Mouse (Mus musculus) lung, embryonic 14.5 days (tissue): ENCODE data around the gene Dhdh. TPM values are rescaled to one million over a fixed set of nuclear protein-coding genes. Genes with fewer than 3 reads are reported as not detected.
A peak's percentile ranks its signal among the peaks of the same experiment; 100 is the strongest.

Experiments used
- ATAC-seq: fragments of 200-750 bp; cut with Nextera tagmentation; 2 replicates; pipeline ENCODE4 v1.8.0; 2017; ENCODE audit warnings: mild to moderate bottlenecking, moderate TSS enrichment, moderate library complexity; ENCODE audit not compliant: insufficient read depth
- DNase-seq: peaks from one replicate; pipeline ENCODE4 v3.0.0-alpha.2; 2015
- H3K27ac ChIP-seq: fragments of 300-500 bp; sonication (generic); 2 replicates; pipeline ENCODE4 v1.5.1; 2014; ENCODE audit warnings: low read depth, mild to moderate bottlenecking, moderate library complexity
- H3K27me3 ChIP-seq: fragments of 300-500 bp; sonication (generic); 2 replicates; pipeline ENCODE4 v1.6.1; 2014; ENCODE audit warnings: low read length, control low read depth; ENCODE audit not compliant: insufficient read depth
- H3K36me3 ChIP-seq: fragments of 300-500 bp; sonication (generic); 2 replicates; pipeline ENCODE4 v1.6.1; 2014; ENCODE audit warnings: control low read depth; ENCODE audit not compliant: insufficient read depth
- H3K4me1 ChIP-seq: fragments of 300-500 bp; sonication (generic); 2 replicates; pipeline ENCODE4 v1.6.1; 2014; ENCODE audit warnings: antibody characterized with exemption, control low read depth; ENCODE audit not compliant: insufficient read depth
- H3K4me2 ChIP-seq: fragments of 300-500 bp; sonication (generic); 2 replicates; pipeline ENCODE4 v1.6.1; 2014; ENCODE audit warnings: mild to moderate bottlenecking
- H3K4me3 ChIP-seq: fragments of 300-500 bp; sonication (generic); 2 replicates; pipeline ENCODE4 v1.5.1; 2014; ENCODE audit warnings: low read depth, low read length
- H3K9ac ChIP-seq: fragments of 300-500 bp; sonication (generic); 2 replicates; pipeline ENCODE4 v1.6.1; 2014
- H3K9me3 ChIP-seq: fragments of 300-500 bp; sonication (generic); 2 replicates; pipeline ENCODE4 v1.6.1; 2016; ENCODE audit warnings: low read depth, low read length, control low read depth
- CTCF ChIP-seq: IDR thresholded peaks from 2 replicates; pipeline ENCODE4 v1.5.1; 2016; ENCODE audit warnings: antibody characterized with exemption, low read depth
- WGBS: fragments of 180-500 bp; shearing (Covaris S2); extraction: QIAGEN DNeasy Blood & Tissue Kit; methylation state at CpG from one replicate; pipeline ENCODE4 v1.1.7; 2014; 5-methylcytosine and 5-hydroxymethylcytosine counted together
- polyA plus RNA-seq: library from polyadenylated mRNA; unstranded; fragments of >200 nt; fragmentation: Nextera tagmentation; extraction: Ambion mirVana; gene quantifications from 2 replicates; pipeline ENCODE4 v1.2.1, GENCODE M21; 2014

The Dhdh gene
- polyA plus RNA-seq, 1 experiment from 2014 or later = 3.0 TPM

DNA sequence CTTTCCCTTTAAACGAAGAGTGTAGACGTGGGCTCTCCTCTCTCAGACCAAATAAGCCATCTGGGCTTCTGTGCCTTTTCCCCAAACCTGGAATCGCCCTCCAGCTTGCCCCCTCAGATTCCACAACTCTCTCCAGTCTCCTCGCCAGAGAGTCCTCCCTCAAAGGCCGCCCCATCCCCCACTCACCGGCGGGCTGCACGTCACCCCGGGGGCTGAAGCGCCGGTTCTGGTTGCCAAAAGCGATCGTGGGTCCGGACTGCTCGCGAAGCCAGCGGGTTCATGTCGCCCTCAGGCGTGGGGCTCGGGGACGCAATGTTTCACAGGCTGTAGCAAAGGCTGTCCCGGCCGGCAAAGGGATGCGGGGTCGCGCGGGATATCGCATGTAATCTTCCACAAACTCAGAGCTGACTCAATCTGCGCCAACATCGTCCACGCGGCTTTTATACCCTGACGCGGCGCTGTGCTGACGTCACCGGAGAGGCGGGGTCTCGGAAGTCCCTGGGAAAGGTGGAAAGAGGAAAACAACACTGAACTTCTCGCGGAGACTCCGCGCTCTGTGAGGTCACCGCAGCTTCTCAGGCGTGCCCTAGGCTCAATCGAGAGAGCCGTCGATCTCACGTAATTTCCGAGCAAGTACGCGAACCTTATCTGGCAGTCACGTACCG, 37.3 kb upstream of the Dhdh start, which contains the start of the genes Ppp1r15a and Plekha4:
Gene Ppp1r15a, minus strand, starts transcription at position 460 of the 665 bp plus-strand sequence.
Gene Plekha4, plus strand, starts transcription at position 522 of the 665 bp plus-strand sequence.
- no peaks in the 10 kb centered on the region for H3K9me3 ChIP-seq
- under 1% methylated on average over 54 of the region's 54 CpGs for WGBS
- TF ChIP-seq CTCF = no peak

DNA sequence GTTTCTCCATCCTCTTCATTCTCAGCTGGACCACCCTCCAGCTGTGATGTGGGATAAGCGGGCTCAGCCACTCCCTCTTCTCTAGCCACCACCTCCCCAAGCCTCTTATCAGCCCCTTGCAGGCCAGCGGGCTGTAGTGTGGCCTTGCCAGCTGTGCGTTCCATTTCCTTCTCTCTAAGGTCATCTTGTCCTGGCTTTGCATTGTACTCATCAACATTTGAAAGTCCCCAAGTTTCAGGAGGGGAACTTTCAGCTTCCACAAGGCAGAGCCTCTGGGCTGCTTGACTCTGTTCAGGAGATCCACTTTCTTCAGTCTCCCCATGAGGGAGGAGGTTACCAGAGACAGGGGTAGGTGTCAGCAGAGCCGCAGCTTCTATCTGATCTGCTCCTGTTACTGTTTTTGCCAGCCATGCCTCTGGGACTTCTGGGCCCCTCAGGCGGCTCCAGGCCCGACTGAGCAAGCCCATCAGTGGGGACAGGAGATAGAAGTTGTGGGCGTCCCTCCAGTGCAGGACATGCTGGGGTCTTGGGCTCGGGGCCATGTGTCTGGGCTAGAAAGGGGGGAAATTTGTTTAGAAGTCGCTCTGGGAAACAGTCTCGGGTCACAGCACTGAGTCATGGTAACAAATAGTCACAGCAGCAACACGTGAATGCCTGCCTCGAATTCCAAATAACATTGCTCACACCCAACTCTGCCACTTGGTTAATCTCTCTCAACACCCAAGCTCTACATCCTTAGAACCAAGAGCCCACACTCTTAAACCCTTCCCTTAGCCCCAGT, 36.4 kb upstream of the Dhdh start:
- H3K27me3 ChIP-seq = no peaks in the 10 kb centered on the region
- H3K4me3 ChIP-seq = peak overlapping the region; percentile 84
- H3K9me3 ChIP-seq = no peaks in the 10 kb centered on the region
- 14% methylated on average over 12 of the region's 12 CpGs for WGBS
- peak overlapping the region; percentile 92 for H3K9ac ChIP-seq
- no peak for ATAC-seq
- H3K4me2 ChIP-seq = peak overlapping the region; percentile 93
- no peak for TF ChIP-seq CTCF
- peak overlapping the region; percentile 93 for H3K27ac ChIP-seq
- peaks cover 18% of the 10 kb centered on the region; the same call in 1 of the 2 replicates for H3K36me3 ChIP-seq
- no peaks in the 10 kb centered on the region for H3K4me1 ChIP-seq
- peak; percentile 46 for DNase-seq

More for the DNA sequence above, 37.3 kb upstream of the Dhdh start, which contains the start of the genes Ppp1r15a and Plekha4:
- Histone ChIP-seq H3K27ac (peak within 1 kb of the TSS; percentile 93), H3K27me3 (no peaks in the 10 kb centered on the region), H3K4me2 (peak within 1 kb of the TSS; percentile 93), H3K36me3 (peaks cover 18% of the 10 kb centered on the region; the same call in 1 of the 2 replicates), H3K4me3 (peak within 1 kb of the TSS; percentile 84), H3K9ac (peak within 1 kb of the TSS; percentile 92), H3K4me1 (peaks cover 5% of the 10 kb centered on the region; the same call in 1 of the 2 replicates)
- DNase-seq (peak; percentile 97), ATAC-seq (peak; percentile 77)

DNA sequence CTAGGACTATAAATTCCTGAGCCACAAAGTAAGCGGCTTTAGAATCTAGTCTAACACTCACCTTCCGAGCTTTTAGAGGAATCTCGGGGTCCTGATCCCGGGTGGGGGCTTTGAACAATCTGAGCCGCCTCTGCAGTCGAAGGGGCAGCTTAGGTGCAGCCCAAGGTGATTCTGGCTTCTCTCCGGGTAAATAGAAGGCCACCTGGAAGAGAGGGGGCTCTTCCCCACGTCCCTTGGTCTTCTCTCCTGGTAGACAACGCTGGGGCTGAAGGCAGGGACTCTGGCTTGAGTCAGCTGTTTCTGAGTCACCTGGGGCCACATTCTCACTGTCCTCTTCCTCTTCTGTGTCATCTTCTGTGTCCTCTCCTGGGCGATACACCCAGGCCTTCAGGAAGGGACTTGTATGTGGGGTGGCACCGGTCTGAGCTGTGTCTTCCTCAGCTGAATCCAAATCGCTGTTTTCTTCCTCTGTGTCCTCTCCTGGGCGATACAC, 35.1 kb upstream of the Dhdh start:
- Histone ChIP-seq H3K4me2 (peak overlapping the region; percentile 4; the same call in 1 of the 2 replicates), H3K4me3 (peak overlapping the region; percentile 26), H3K27me3 (no peaks in the 10 kb centered on the region), H3K9me3 (no peaks in the 10 kb centered on the region), H3K4me1 (no peaks in the 10 kb centered on the region), H3K9ac (0 out of 2 replicates have a peak overlapping the region, but pooled peaks have one; percentile 17), H3K27ac (no peak overlapping the region), H3K36me3 (peaks cover 18% of the 10 kb centered on the region; the same call in 1 of the 2 replicates)
- DNase-seq = no peak
- TF ChIP-seq CTCF = no peak
- no peak for ATAC-seq
- WGBS = 84% methylated on average over 13 of the region's 13 CpGs

DNA sequence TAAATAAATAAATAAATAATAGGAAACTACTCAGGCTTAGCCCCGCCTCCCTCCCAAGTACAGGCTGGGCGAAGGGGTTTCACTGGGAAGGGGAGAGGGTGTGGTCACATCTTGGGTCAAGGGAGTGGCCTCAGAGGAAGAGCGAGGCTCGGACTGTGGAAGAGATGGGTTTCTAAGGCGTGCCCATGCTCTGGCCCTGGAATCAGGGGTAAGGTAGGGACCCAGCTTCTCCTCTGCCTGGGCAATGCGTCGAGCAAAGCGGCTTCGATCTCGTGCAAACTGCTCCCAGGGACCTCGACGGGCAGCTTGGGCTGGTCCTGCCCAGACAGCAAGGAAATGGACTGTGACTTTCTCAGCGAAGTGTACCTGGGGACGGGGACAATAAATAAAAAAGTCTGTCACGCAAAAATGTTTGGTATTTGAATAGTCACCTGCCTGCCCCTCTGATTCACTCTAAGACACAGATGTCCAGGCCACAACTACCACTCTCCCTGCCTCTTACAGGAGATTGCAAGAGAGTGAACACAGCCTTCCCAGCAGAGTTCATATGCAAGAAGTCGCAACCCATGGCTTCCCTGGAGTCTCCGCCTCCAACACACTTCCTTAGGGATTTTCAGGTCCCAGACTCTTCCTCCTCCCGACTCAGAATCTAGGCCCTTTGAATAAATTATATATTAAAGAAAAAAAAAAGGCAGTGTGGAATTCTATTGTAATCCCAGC, 34.5 kb upstream of the Dhdh start:
- Histone ChIP-seq H3K9ac (0 out of 2 replicates have a peak overlapping the region, but pooled peaks have one; percentile 17), H3K4me3 (peak overlapping the region; percentile 26; the same call in 1 of the 2 replicates), H3K4me1 (no peaks in the 10 kb centered on the region)

DNA sequence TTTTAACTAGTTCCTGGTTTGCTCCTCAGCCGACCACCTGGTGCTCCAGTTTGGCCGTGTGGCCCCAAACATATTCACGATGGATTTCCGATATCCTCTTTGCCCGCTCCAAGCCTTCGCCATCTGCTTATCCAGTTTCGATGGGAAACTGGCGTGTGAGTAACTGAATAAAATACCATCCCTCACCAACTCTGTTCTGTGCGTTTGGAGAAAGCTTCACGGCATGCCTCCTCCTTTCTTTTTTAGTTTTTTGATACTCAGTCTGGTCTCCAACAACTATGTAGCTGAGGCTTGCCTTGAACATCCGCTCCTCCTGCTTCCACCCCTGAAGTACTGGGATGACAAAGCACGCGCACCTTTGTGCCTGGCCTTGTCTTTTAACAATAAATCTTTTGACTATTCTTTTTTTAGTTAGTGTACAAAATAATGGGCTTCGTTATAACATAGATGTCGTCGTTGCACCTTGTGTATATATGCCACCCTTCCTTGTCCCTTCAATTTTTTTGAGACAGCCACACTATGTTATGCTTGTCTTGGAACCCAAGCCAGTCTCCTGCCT, 33.7 kb upstream of the Dhdh start:
- peak overlapping the region; percentile 62 for H3K9ac ChIP-seq
- H3K27ac ChIP-seq = no peak overlapping the region; the same call in 1 of the 2 replicates
- ATAC-seq (no peak), DNase-seq (no peak)
- WGBS = 55% methylated on average over 16 of the region's 16 CpGs
- H3K36me3 ChIP-seq = peaks cover 18% of the 10 kb centered on the region; the same call in 1 of the 2 replicates
- peak overlapping the region; percentile 54 for H3K4me3 ChIP-seq
- no peaks in the 10 kb centered on the region for H3K27me3 ChIP-seq
- H3K4me1 ChIP-seq = no peaks in the 10 kb centered on the region
- TF ChIP-seq CTCF = no peak
- no peaks in the 10 kb centered on the region for H3K9me3 ChIP-seq
- peak overlapping the region; percentile 64 for H3K4me2 ChIP-seq

More for the DNA sequence above, 34.5 kb upstream of the Dhdh start:
- Histone ChIP-seq H3K36me3 (peaks cover 18% of the 10 kb centered on the region; the same call in 1 of the 2 replicates), H3K27ac (no peak overlapping the region), H3K27me3 (no peaks in the 10 kb centered on the region), H3K4me2 (peak overlapping the region; percentile 20), H3K9me3 (no peaks in the 10 kb centered on the region)
- DNase-seq (no peak), ATAC-seq (no peak)
- WGBS = 69% methylated on average over 18 of the region's 18 CpGs
- TF ChIP-seq CTCF = no peak

DNA sequence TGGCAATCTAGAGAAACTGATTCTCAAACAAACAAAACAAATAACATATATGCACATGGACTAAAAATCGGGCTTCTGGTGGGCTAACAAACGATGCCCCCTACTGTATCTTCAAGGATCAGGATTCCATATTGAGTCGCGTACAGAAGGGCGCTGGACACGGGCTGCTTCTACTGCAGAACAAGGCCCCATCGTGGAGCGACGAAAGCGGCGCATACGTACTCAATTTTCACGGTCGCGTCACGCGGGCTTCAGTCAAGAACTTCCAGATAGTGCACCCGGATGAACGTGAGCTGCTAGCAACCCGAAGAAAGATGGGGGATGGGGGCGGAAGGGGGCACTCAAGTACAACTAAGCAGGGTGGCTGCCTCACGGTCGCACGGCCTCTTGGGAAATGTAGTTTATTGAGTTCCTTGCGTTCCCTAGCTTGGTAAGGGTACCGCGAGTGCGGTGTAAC, 33.2 kb upstream of the Dhdh start:
- Histone ChIP-seq H3K36me3 (peaks cover 18% of the 10 kb centered on the region; the same call in 1 of the 2 replicates), H3K9me3 (no peaks in the 10 kb centered on the region), H3K27me3 (no peaks in the 10 kb centered on the region), H3K4me1 (no peaks in the 10 kb centered on the region), H3K4me2 (peak overlapping the region; percentile 64), H3K27ac (peak overlapping the region; percentile 93), H3K9ac (peak overlapping the region; percentile 62), H3K4me3 (peak overlapping the region; percentile 54)
- WGBS = under 1% methylated on average over 28 of the region's 28 CpGs
- TF ChIP-seq CTCF = peak; percentile 48; the same call in 1 of the 2 replicates
- ATAC-seq (peak; percentile 77), DNase-seq (peak; percentile 93)
